Mouse (Mus musculus): ENCODE results near the gene Gm18596.
"Not testable (repeated sequence)": the region's sequence is repeated elsewhere in the genome, so short reads cannot be mapped to it uniquely, and the experiment has no call there.

GRCm38 (mm10) chr10:77741924-77742688 lies at the start of gene Gm18596:
- TF ChIP-seq CTCF, POLR2A (IDR thresholded peaks at IDR 0.05; ENCODE audit: insufficient read depth, low read depth, low read length): not testable (repeated sequence)

All from olfactory bulb, adult 2 months (tissue).